Mouse (Mus musculus) stomach, postnatal 0 days (tissue): ENCODE data around the gene Nemp1.

ENCODE experiments used
- CTCF ChIP-seq: IDR thresholded peaks from 2 replicates; pipeline ENCODE4 v1.5.1; 2016; ENCODE audit warnings: antibody characterized with exemption, low read depth, mild to moderate bottlenecking, moderate library complexity
- EP300 ChIP-seq: optimal IDR thresholded peaks from 2 replicates; pipeline ENCODE3; 2016; ENCODE audit warnings: antibody characterized with exemption

GRCm38 (mm10) chr10:127698966-127699365, 32.3 kb downstream of the Nemp1 start:
- TF ChIP-seq CTCF: no peak
- no peak for TF ChIP-seq EP300
